Mouse (Mus musculus): ENCODE measurements around the gene Shld1. TPM values are rescaled to one million over a fixed set of nuclear protein-coding genes. Genes with fewer than 3 reads are reported as not detected.

Shld1 gene
- polyA plus RNA-seq, 1 experiment from 2014 or later = 21.6 TPM

- 20% methylated on average over 15 of the region's 15 CpGs for WGBS
- Histone ChIP-seq H3K36me3 (ENCODE audit: control insufficient read depth, insufficient read depth) (no peaks in the 10 kb centered on the region), H3K4me2 (ENCODE audit: low read length) (peak overlapping the region; percentile 23; the same call in 1 of the 2 replicates), H3K27me3 (replicated peaks; ENCODE audit: control insufficient read depth, insufficient read depth, low read length) (no peaks in the 10 kb centered on the region), H3K4me1 (replicated peaks; ENCODE audit: control insufficient read depth, insufficient read depth, low read length) (peaks cover 17% of the 10 kb centered on the region), H3K9me3 (ENCODE audit: control insufficient read depth, low read length) (no peaks in the 10 kb centered on the region), H3K9ac (replicated peaks; ENCODE audit: low read depth, low read length) (no peak overlapping the region; the same call in 1 of the 2 replicates), H3K4me3 (replicated peaks; ENCODE audit: low read length) (no peak overlapping the region), H3K27ac (ENCODE audit: low read length) (peak overlapping the region; percentile 84)
- ATAC-seq = peak; percentile 85
Measured at GRCm38 (mm10) chr2:132751141-132752066, 64.7 kb downstream of the Shld1 start.

GRCm38 (mm10) chr2:132752398-132752797 lies 65.7 kb downstream of the Shld1 start:
- Histone ChIP-seq H3K9me3 (ENCODE audit: control insufficient read depth, low read length) (no peaks in the 10 kb centered on the region), H3K4me1 (replicated peaks; ENCODE audit: control insufficient read depth, insufficient read depth, low read length) (peaks cover 17% of the 10 kb centered on the region), H3K27me3 (replicated peaks; ENCODE audit: control insufficient read depth, insufficient read depth, low read length) (no peaks in the 10 kb centered on the region), H3K27ac (ENCODE audit: low read length) (no peak overlapping the region), H3K9ac (replicated peaks; ENCODE audit: low read depth, low read length) (no peak overlapping the region), H3K4me3 (replicated peaks; ENCODE audit: low read length) (no peak overlapping the region), H3K4me2 (ENCODE audit: low read length) (no peak overlapping the region), H3K36me3 (ENCODE audit: control insufficient read depth, insufficient read depth) (no peaks in the 10 kb centered on the region)
- ATAC-seq = no peak
- 60% methylated on average over 2 of the region's 2 CpGs for WGBS

- H3K4me1 ChIP-seq (replicated peaks; ENCODE audit: control insufficient read depth, insufficient read depth, low read length) = peaks cover 17% of the 10 kb centered on the region
- no peak overlapping the region for H3K27ac ChIP-seq (ENCODE audit: low read length)
- no peaks in the 10 kb centered on the region for H3K27me3 ChIP-seq (replicated peaks; ENCODE audit: control insufficient read depth, insufficient read depth, low read length)
- H3K9ac ChIP-seq (replicated peaks; ENCODE audit: low read depth, low read length) = no peak overlapping the region
- no peaks in the 10 kb centered on the region for H3K9me3 ChIP-seq (ENCODE audit: control insufficient read depth, low read length)
- no peaks in the 10 kb centered on the region for H3K36me3 ChIP-seq (ENCODE audit: control insufficient read depth, insufficient read depth)
- H3K4me3 ChIP-seq (replicated peaks; ENCODE audit: low read length) = no peak overlapping the region
- no peak for ATAC-seq
- no peak overlapping the region for H3K4me2 ChIP-seq (ENCODE audit: low read length)
- 67% methylated on average over 3 of the region's 3 CpGs for WGBS
Measured at GRCm38 (mm10) chr2:132753137-132753536, 66.4 kb downstream of the Shld1 start.

GRCm38 (mm10) chr2:132757911-132758310 lies 71.2 kb downstream of the Shld1 start:
- Histone ChIP-seq H3K4me1 (replicated peaks; ENCODE audit: control insufficient read depth, insufficient read depth, low read length) (0 out of 2 replicates have a peak, but pooled peaks cover 5% of the 10 kb centered on the region), H3K27ac (ENCODE audit: low read length) (no peak overlapping the region), H3K36me3 (ENCODE audit: control insufficient read depth, insufficient read depth) (no peaks in the 10 kb centered on the region), H3K27me3 (replicated peaks; ENCODE audit: control insufficient read depth, insufficient read depth, low read length) (no peaks in the 10 kb centered on the region), H3K9ac (replicated peaks; ENCODE audit: low read depth, low read length) (no peak overlapping the region), H3K9me3 (ENCODE audit: control insufficient read depth, low read length) (no peaks in the 10 kb centered on the region), H3K4me3 (replicated peaks; ENCODE audit: low read length) (no peak overlapping the region), H3K4me2 (ENCODE audit: low read length) (no peak overlapping the region)
- 57% methylated on average over 5 of the region's 5 CpGs for WGBS
- ATAC-seq = no peak; the same call in 1 of the 2 replicates

- Histone ChIP-seq H3K4me3 (replicated peaks; ENCODE audit: low read length) (no peak overlapping the region), H3K9me3 (ENCODE audit: control insufficient read depth, low read length) (no peaks in the 10 kb centered on the region), H3K36me3 (ENCODE audit: control insufficient read depth, insufficient read depth) (no peaks in the 10 kb centered on the region), H3K27me3 (replicated peaks; ENCODE audit: control insufficient read depth, insufficient read depth, low read length) (no peaks in the 10 kb centered on the region), H3K9ac (replicated peaks; ENCODE audit: low read depth, low read length) (no peak overlapping the region), H3K4me1 (replicated peaks; ENCODE audit: control insufficient read depth, insufficient read depth, low read length) (no peaks in the 10 kb centered on the region), H3K27ac (ENCODE audit: low read length) (no peak overlapping the region), H3K4me2 (ENCODE audit: low read length) (no peak overlapping the region)
- ATAC-seq = no peak
- WGBS = 77% methylated on average over 1 of the region's 1 CpGs
Measured at GRCm38 (mm10) chr2:132770822-132771221, 84.1 kb downstream of the Shld1 start.

- Histone ChIP-seq H3K27me3 (replicated peaks; ENCODE audit: control insufficient read depth, insufficient read depth, low read length) (no peaks in the 10 kb centered on the region), H3K36me3 (ENCODE audit: control insufficient read depth, insufficient read depth) (no peaks in the 10 kb centered on the region), H3K9ac (replicated peaks; ENCODE audit: low read depth, low read length) (peak within 1 kb of the TSS; percentile 90), H3K27ac (ENCODE audit: low read length) (peak within 1 kb of the TSS; percentile 88), H3K9me3 (ENCODE audit: control insufficient read depth, low read length) (no peaks in the 10 kb centered on the region), H3K4me3 (replicated peaks; ENCODE audit: low read length) (peak within 1 kb of the TSS; percentile 70), H3K4me1 (replicated peaks; ENCODE audit: control insufficient read depth, insufficient read depth, low read length) (peaks cover 8% of the 10 kb centered on the region; the same call in 1 of the 2 replicates), H3K4me2 (ENCODE audit: low read length) (peak within 1 kb of the TSS; percentile 69)
- 4% methylated on average over 4 of the region's 4 CpGs for WGBS
- ATAC-seq = no peak
Measured at GRCm38 (mm10) chr2:132780978-132781377, 94.2 kb downstream of the Shld1 start, which contains the start of gene Chgb. TSS of gene Chgb (plus strand) at chr2:132781278.

GRCm38 (mm10) chr2:132781439-132782068 lies 94.8 kb downstream of the Shld1 start:
- Histone ChIP-seq H3K9ac (replicated peaks; ENCODE audit: low read depth, low read length) (peak overlapping the region; percentile 90), H3K4me3 (replicated peaks; ENCODE audit: low read length) (peak overlapping the region; percentile 70), H3K36me3 (ENCODE audit: control insufficient read depth, insufficient read depth) (no peaks in the 10 kb centered on the region), H3K27ac (ENCODE audit: low read length) (peak overlapping the region; percentile 88), H3K9me3 (ENCODE audit: control insufficient read depth, low read length) (no peaks in the 10 kb centered on the region), H3K27me3 (replicated peaks; ENCODE audit: control insufficient read depth, insufficient read depth, low read length) (no peaks in the 10 kb centered on the region), H3K4me1 (replicated peaks; ENCODE audit: control insufficient read depth, insufficient read depth, low read length) (peaks cover 8% of the 10 kb centered on the region; the same call in 1 of the 2 replicates), H3K4me2 (ENCODE audit: low read length) (peak overlapping the region; percentile 69)
- ATAC-seq = peak; percentile 98
- under 1% methylated on average over 36 of the region's 41 CpGs for WGBS

- Histone ChIP-seq H3K27me3 (replicated peaks; ENCODE audit: control insufficient read depth, insufficient read depth, low read length) (no peaks in the 10 kb centered on the region), H3K4me1 (replicated peaks; ENCODE audit: control insufficient read depth, insufficient read depth, low read length) (peaks cover 8% of the 10 kb centered on the region; the same call in 1 of the 2 replicates), H3K4me3 (replicated peaks; ENCODE audit: low read length) (no peak overlapping the region), H3K9me3 (ENCODE audit: control insufficient read depth, low read length) (no peaks in the 10 kb centered on the region), H3K4me2 (ENCODE audit: low read length) (no peak overlapping the region), H3K27ac (ENCODE audit: low read length) (no peak overlapping the region), H3K36me3 (ENCODE audit: control insufficient read depth, insufficient read depth) (no peaks in the 10 kb centered on the region), H3K9ac (replicated peaks; ENCODE audit: low read depth, low read length) (no peak overlapping the region)
- no peak for ATAC-seq
- WGBS = 85% methylated on average over 6 of the region's 6 CpGs
Measured at GRCm38 (mm10) chr2:132784039-132784438, 97.3 kb downstream of the Shld1 start.
